Mouse (Mus musculus) heart, embryonic 14.5 days (tissue): ENCODE measurements around the gene Mcmbp. TPM values are rescaled to one million over a fixed set of nuclear protein-coding genes. Genes with fewer than 3 reads are reported as not detected.

Experiments
- ATAC-seq: fragments of 200-750 bp; cut with Nextera tagmentation; 2 replicates; pipeline ENCODE4 v1.8.0; 2017; ENCODE audit warnings: low read depth, moderate TSS enrichment; ENCODE audit not compliant: insufficient number of reproducible peaks, insufficient read depth, low FRiP score
- H3K27ac ChIP-seq, 2 experiments: fragments of 200-500 bp in 1 of 2; fragments of 300-500 bp in 1 of 2; sonication (generic) in 1 of 2; replicated peaks in 1 of 2; 2 replicates each; pipeline ENCODE4 v1.5.1; 2012 to 2014; ENCODE audit warnings: low read depth in 2 of 2, low read length in 2 of 2, control low read depth in 1 of 2, mild to moderate bottlenecking in 1 of 2, mixed read lengths in 1 of 2; ENCODE audit not compliant: control insufficient read depth in 1 of 2, insufficient read depth in 1 of 2
- H3K27me3 ChIP-seq: fragments of 300-500 bp; sonication (generic); 2 replicates; pipeline ENCODE4 v1.6.1; 2014; ENCODE audit warnings: mild to moderate bottlenecking, low read length, control low read depth; ENCODE audit not compliant: control insufficient read depth, insufficient read depth
- H3K36me3 ChIP-seq: fragments of 300-500 bp; sonication (generic); 2 replicates; pipeline ENCODE4 v1.6.1; 2014; ENCODE audit warnings: mild to moderate bottlenecking, control low read depth, low read length, mixed read lengths; ENCODE audit not compliant: control insufficient read depth, insufficient read depth
- H3K4me1 ChIP-seq, 2 experiments: fragments of 200-500 bp in 1 of 2; fragments of 300-500 bp in 1 of 2; sonication (generic) in 1 of 2; 2 replicates each; pipeline ENCODE4 v1.6.1; 2012 to 2014; ENCODE audit warnings: low read length in 2 of 2, control low read depth in 1 of 2, mixed read lengths in 1 of 2; ENCODE audit not compliant: control insufficient read depth in 2 of 2, insufficient read depth in 2 of 2
- H3K4me2 ChIP-seq: fragments of 300-500 bp; sonication (generic); 2 replicates; pipeline ENCODE4 v1.6.1; 2014; ENCODE audit warnings: mild to moderate bottlenecking, low read length
- H3K4me3 ChIP-seq, 2 experiments: fragments of 200-500 bp in 1 of 2; fragments of 300-500 bp in 1 of 2; sonication (generic) in 1 of 2; 2 replicates each; pipeline ENCODE4 v1.5.1; 2012 to 2014; ENCODE audit warnings: low read length in 2 of 2, mild to moderate bottlenecking in 2 of 2, control low read depth in 1 of 2, low read depth in 1 of 2, moderate library complexity in 1 of 2; ENCODE audit not compliant: control insufficient read depth in 1 of 2, insufficient read depth in 1 of 2
- H3K9ac ChIP-seq: fragments of 300-500 bp; sonication (generic); 2 replicates; pipeline ENCODE4 v1.6.1; 2014; ENCODE audit warnings: mild to moderate bottlenecking, low read length
- H3K9me3 ChIP-seq: fragments of 300-500 bp; sonication (generic); 2 replicates; pipeline ENCODE4 v1.6.1; 2016; ENCODE audit warnings: low read length, control low read depth; ENCODE audit not compliant: control insufficient read depth
- WGBS: fragments of 180-500 bp; shearing (Covaris S2); extraction: QIAGEN DNeasy Blood & Tissue Kit; methylation state at CpG from one replicate; pipeline ENCODE4 v1.1.7; 2014; 5-methylcytosine and 5-hydroxymethylcytosine counted together
- polyA plus RNA-seq: library from polyadenylated mRNA; unstranded; fragments of >200 nt; fragmentation: Nextera tagmentation; extraction: Ambion mirVana; gene quantifications from 2 replicates; pipeline ENCODE4 v1.2.1, GENCODE M21; 2014

Mcmbp gene
- polyA plus RNA-seq, 1 experiment from 2014 or later, result 48.1 TPM

GRCm38 (mm10) chr7:128752012-128752411 is 11.7 kb upstream of the Mcmbp start:
- WGBS, result 81% methylated on average over 4 of the region's 4 CpGs
- Histone ChIP-seq H3K36me3 (peaks cover 73% of the 10 kb centered on the region), H3K4me3 (no peak overlapping the region)

GRCm38 (mm10) chr7:128750296-128750695 is 10.0 kb upstream of the Mcmbp start:
- ATAC-seq, result no peak
- H3K27ac ChIP-seq, result no peak overlapping the region
- H3K36me3 ChIP-seq, result peaks cover 57% of the 10 kb centered on the region

More at GRCm38 (mm10) chr7:128752012-128752411, 11.7 kb upstream of the Mcmbp start:
- Histone ChIP-seq H3K4me1 (peaks cover 10 to 30% of the 10 kb centered on the region in 2 experiments), H3K4me2 (no peak overlapping the region), H3K27me3 (no peaks in the 10 kb centered on the region), H3K9ac (no peak overlapping the region), H3K9me3 (no peaks in the 10 kb centered on the region), H3K27ac (no peak overlapping the region)
- no peak for ATAC-seq

DNA sequence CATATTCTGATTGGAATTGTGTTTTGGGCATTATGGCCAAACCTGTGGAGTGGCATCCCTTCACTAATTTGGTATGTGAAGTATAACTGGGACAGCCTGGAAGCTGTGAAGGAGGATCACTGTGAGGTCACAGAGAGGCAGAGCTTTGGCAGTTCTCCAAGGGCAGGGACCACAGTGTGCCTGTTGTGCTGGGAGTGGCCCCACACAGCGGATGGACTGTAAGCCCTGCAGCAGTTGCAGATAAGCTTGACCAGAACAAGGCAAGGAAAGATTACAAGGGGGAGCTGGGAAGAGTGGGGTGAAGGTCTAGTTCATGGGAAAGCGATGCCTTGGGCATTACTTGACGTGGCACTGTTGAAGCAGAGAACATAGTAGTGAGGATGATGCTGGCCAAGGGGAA is 8.5 kb upstream of the Mcmbp start:
- peak; percentile 80 for ATAC-seq
- no peak overlapping the region for H3K4me3 ChIP-seq
- peak overlapping the region; percentile 13; the same call in 1 of the 2 replicates for H3K9ac ChIP-seq
- H3K4me1 ChIP-seq, result peaks cover 17 to 47% of the 10 kb centered on the region in 2 experiments
- peaks cover 41% of the 10 kb centered on the region for H3K36me3 ChIP-seq
- peak overlapping the region; percentile 46 for H3K4me2 ChIP-seq
- H3K27me3 ChIP-seq, result no peaks in the 10 kb centered on the region
- WGBS, result 2% methylated on average over 3 of the region's 3 CpGs
- peak overlapping the region; percentile 70 to 75 for H3K27ac ChIP-seq
- no peaks in the 10 kb centered on the region for H3K9me3 ChIP-seq

More at GRCm38 (mm10) chr7:128750296-128750695, 10.0 kb upstream of the Mcmbp start:
- H3K9me3 ChIP-seq, result no peaks in the 10 kb centered on the region
- no peak overlapping the region for H3K4me3 ChIP-seq
- 80% methylated on average over 9 of the region's 9 CpGs for WGBS
- no peaks in the 10 kb centered on the region for H3K27me3 ChIP-seq
- H3K4me2 ChIP-seq, result no peak overlapping the region
- no peak overlapping the region for H3K9ac ChIP-seq
- peaks cover 17 to 43% of the 10 kb centered on the region in 2 experiments for H3K4me1 ChIP-seq

DNA sequence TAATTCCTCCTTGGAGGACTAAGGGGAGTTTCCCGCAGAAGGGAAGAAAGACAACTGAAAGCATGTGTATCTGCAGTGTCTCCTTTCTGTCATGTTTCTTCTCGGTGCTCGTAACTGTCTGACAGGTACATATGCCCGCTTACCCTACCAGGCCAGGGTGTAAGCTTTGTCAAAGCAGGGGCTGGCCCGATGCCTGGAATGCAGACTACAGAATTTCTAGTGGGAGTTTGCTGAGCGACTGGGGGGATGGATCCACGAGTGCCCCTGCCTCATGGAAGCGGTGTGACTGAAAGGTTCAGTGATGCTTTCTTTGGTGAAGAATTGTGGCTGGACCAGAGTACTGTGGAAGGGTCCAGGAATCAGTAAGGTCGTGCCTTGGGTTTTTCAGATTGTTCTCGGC is 5.9 kb upstream of the Mcmbp start:
- ATAC-seq, result no peak
- Histone ChIP-seq H3K36me3 (peaks cover 16% of the 10 kb centered on the region), H3K4me1 (peaks cover 17 to 47% of the 10 kb centered on the region in 2 experiments), H3K27me3 (no peaks in the 10 kb centered on the region), H3K9me3 (no peaks in the 10 kb centered on the region), H3K27ac (no peak overlapping the region), H3K9ac (peak overlapping the region; percentile 88), H3K4me2 (peak overlapping the region; percentile 75), H3K4me3 (peak overlapping the region; percentile 9 to 76; a peak in 3 of 4 replicates)
- 53% methylated on average over 10 of the region's 10 CpGs for WGBS

DNA sequence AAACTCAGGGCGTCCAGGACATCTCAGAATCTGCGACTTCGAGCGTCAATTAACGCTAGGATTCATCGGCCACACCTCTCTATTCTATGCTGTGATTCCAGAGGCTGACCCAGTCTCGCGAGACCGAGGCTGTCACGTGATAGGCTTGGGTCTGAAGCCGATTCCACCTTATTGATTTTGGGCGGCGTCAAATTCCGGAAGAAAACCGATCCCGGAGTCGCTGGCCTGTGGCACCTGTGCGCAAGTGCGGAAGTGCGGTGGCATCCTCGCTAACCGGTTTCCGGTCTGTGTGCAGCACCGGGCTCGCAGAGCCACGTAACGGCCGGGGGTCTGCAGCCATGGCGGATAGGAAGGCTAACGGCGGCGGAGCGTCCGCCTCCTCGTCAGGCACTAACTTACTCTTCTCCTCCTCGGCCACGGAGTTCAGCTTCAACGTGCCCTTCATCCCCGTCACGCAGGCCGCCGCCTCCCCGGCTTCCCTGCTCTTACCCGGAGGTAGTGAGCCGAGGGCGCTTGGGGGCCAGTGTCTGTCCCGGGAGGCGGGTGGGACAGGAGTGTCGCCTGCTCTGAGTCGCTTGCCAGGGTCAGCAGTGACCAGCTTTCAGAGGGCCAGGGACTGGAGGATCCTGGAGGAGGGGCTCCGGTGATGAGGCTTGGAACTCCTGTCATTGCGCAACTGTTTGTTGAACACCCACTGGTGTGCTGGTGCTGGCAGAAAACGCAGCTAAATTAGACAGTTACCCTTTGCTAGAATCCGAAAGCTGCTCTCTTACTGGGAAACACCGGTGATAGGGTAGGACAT is 4.6 kb upstream of the Mcmbp start, which contains the start of gene Sec23ip:
Sec23ip (plus strand) TSS at position 260 of the 802 bp plus-strand sequence.
- Histone ChIP-seq H3K36me3 (peaks cover 3% of the 10 kb centered on the region; the same call in 1 of the 2 replicates), H3K4me2 (peak within 1 kb of the TSS; percentile 75), H3K9ac (peak within 1 kb of the TSS; percentile 88), H3K4me1 (peaks cover 17 to 41% of the 10 kb centered on the region in 2 experiments), H3K27me3 (no peaks in the 10 kb centered on the region), H3K9me3 (no peaks in the 10 kb centered on the region), H3K27ac (peak within 1 kb of the TSS; percentile 6 to 69), H3K4me3 (peak within 1 kb of the TSS; percentile 76 to 82)
- ATAC-seq, result peak; percentile 71
- WGBS, result under 1% methylated on average over 55 of the region's 55 CpGs

GRCm38 (mm10) chr7:128743898-128744297 is 3.6 kb upstream of the Mcmbp start:
- Histone ChIP-seq H3K27me3 (no peaks in the 10 kb centered on the region), H3K9ac (peak overlapping the region; percentile 3; the same call in 1 of the 2 replicates), H3K36me3 (0 out of 2 replicates have a peak, but pooled peaks cover 3% of the 10 kb centered on the region), H3K4me3 (peak overlapping the region in 1 of 2 experiments; percentile 76; a peak in 2 of 4 replicates), H3K4me2 (peak overlapping the region; percentile 75), H3K9me3 (no peaks in the 10 kb centered on the region), H3K27ac (no peak overlapping the region), H3K4me1 (peaks cover 18 to 39% of the 10 kb centered on the region in 2 experiments)
- no peak for ATAC-seq
- 48% methylated on average over 2 of the region's 2 CpGs for WGBS

DNA sequence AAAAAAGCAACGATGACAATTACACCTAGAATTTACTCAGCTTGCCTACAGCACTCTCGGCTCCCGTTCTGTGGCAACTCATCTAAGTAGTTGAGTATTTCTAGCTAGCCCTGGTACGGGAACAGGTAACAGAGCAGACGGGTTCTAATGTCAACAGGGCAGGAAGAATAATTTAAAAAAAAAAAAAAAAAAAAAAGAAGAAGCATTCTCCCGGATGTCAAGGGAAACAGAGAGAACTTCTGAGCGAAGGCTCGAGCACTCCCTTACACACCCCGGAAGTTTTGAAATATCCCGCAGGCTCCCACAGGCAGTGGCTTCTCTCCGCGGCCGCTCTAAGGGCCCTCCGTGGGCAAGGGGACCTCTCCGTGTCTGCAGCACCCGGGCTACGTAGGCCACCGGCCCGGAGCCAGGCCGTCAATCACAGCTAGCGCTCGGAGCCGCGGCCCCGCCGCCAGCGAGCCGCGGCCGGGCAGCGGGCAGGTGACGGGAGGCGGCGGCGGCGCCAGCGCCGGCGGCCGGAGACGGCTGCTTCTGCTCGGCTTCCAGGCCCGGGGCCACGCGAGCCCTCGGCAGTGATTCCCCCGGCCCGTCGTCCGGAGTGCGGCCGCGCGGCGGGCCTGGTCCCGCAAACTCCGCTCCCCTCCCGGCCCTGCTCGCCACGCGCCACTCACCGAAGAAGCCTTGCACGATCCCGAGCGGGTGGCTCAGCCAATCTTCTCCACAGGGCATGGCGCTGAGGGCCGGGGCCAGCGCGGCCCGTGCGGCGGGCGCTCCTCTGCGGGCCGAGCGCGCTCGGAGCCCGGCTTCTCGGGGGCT is 625 bp downstream of the Mcmbp start:
- no peaks in the 10 kb centered on the region for H3K27me3 ChIP-seq
- H3K36me3 ChIP-seq, result no peaks in the 10 kb centered on the region
- WGBS, result under 1% methylated on average over 68 of the region's 80 CpGs
- peak overlapping the region; percentile 90 for H3K9ac ChIP-seq
- H3K4me1 ChIP-seq, result peaks cover 7 to 27% of the 10 kb centered on the region in 2 experiments
- H3K4me3 ChIP-seq, result peak overlapping the region; percentile 77 to 83
- H3K27ac ChIP-seq, result peak overlapping the region; percentile 78 to 82
- H3K4me2 ChIP-seq, result peak overlapping the region; percentile 95
- peak; percentile 20 for ATAC-seq
- peaks cover 1% of the 10 kb centered on the region; the same call in 1 of the 2 replicates for H3K9me3 ChIP-seq
